Mouse (Mus musculus) thymus, adult 18-20 months (tissue): Measurements from ENCODE around the gene Trpm1.

Experiments
- DNase-seq, 2 experiments: peaks; one replicate each; pipeline ENCODE4 v3.0.0; 2022; ENCODE audit warnings: mixed read lengths in 2 of 2

Gene Trpm1

DNA sequence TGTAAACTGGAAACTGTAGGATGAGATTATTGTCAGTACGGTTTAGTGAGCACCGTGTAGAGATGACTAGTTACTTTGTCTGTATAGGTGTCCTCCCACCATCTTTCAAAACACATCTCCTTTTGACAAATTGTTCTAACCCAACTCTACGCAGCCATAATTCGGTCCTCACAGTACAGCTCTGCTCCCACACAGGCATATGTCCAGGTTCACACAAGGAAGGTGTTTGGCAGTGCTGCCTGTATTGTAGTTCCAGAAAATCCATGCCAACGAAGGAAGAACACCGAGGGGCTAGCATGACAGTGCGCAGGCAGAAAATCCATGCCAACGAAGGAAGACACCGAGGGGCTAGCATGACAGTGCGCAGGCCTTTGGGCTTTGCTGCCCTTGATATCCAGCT, 138.1 kb downstream of the Trpm1 start:
- no peak for DNase-seq

DNA sequence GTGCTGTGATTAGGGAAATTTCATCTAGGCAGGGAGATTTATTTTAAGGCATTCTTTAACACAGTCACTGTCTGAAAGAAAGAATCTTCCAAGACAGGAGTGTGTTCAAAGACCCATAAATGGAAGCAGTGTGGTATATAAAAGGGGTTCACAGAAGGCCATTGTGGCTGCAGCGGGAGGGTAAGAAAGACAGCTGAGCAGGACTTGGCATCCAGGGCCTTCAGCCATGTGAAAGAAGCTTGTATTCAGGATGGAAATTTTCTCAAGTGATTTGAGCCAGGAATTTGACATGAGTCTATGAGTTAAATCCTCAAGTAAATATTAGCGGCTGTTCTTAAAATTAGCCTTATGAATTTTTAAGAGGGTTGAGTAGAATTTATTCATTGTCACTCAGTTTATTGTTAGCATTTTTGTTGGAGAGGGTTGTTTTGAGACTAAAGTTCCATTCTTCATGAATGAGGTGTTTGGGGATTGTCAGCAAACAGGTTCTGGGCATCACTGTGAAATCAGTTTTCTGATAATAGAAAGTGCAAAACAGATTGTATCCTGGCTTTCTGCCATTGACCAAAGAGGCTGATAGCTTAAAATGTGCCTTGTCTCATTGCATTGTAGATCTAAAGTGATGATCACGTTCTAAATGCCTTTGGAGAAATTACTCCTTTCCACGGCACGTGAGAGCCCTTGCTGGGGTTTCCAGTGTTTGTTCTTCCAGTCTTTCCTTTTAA, 142.8 kb downstream of the Trpm1 start:
- no peak for DNase-seq

DNA sequence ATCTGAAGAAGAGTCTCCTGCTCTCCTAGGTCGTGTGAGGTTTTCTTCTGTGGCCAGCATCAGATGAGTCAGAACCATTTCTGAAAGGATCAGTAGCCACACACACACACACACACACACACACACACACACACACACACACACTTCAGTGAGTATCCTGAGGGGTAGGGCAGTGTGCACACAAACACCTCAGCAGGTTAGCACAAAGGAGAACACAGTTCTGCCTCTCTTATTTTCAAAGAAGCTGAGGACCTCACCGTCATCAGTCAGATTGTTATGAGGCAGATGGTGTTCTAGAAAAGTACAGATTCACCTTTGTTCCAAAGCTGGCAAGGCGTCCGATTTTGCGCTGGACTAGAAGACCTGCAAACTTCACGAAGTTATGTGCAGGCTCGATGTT, 156.6 kb downstream of the Trpm1 start:
- DNase-seq = no peak

DNA sequence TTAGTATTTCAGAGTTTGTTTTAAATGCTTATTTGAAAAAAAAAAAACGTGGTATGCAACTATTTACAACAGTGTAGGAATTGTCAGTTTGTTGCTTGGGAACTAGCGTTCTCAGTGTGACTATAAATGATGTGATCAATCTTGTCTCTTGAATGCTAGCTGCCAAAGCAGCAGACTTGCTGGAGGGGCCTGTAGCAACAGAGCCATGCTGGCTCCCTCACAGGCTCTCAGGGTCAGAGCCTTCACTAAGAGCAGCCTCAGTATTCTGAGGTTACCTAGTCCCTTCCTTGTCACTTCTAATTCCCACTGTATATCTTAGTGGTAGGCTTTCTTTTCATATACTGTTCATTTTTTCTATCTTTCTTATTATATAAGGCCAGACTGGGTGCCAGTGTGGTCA, 157.1 kb downstream of the Trpm1 start:
- DNase-seq = no peak

DNA sequence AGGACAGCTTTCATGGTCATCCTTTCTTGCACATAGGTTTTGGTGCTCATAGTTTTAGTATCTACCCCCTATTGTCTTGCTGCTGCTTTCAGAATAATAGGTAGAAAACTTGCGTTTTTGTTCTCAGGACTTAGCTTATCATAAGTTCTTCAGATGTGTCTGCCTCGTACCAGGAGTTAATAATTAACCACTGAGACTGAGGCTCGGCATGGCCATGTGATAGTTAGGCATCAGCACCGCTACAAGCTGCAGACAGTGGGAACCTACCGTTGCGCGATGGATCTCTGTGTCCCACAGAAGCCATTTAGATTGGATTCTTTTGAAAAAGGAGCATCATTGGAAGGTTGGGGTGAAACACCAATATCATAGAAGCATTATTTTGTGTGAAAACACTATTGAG, 159.2 kb downstream of the Trpm1 start:
- no peak for DNase-seq
